Mouse (Mus musculus): ENCODE measurements around the gene Sorbs1.

Gene Sorbs1

DNA sequence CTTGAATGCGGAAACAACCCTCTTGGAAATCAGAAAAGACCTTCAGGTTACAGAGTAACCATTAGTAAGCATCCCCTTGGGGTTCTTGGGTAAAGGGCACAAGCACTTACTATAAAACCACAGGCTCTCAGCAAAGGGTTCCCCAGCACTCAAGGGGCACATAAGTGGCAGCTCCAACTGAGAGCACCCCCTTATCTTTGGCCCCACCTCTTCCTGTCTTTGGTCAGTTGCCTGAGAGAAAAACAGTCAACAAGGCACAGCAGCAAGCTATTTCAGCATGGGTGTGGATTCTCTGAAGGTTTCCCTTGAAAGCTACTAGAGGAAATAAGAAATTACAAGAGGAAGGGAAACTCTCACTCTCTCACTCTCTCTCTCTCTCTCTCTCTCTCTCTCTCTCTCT is 246.2 kb downstream of the Sorbs1 start:
- no peak for DNase-seq (ENCODE audit: low read depth, low spot score)

DNA sequence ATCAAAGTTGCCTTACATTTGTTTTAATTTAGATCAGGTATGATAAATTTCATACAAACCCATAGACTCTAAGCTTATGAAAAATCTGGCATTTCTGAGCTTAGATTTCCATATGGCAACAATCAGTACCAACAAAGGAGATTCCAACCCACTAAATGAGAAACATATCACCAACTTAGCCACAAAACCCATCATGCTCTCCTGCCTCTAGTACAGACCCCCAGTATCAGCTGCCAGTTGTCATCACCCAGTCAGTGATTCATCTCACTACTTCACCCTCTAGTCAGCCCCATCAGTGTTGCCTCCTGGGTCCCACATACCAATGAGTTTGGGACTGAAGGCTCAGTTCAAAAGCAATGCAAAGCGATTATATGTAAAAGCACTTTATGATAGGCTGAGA is 254.1 kb downstream of the Sorbs1 start:
- DNase-seq (ENCODE audit: low read depth, low spot score), result no peak

DNA sequence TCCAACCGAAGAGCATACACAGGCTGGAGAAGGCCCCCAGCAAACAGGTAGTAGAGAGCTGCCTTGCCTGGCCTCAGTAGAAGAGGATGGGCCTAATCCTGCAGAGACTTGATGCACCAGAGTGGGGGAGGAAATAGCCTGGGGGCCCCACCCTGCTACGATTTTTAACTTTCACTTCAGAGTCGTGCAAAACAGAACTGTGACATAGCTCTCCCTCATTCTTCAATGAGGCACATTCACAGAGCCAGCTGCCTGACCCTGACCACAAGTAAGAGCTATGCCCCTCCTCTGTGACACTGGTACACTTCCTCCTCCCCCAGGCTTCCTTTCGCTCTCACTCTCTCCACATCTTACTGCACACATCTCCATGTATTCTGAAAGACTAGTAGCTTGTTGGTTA is 256.2 kb downstream of the Sorbs1 start:
- no peak for DNase-seq (ENCODE audit: low read depth, low spot score)

DNA sequence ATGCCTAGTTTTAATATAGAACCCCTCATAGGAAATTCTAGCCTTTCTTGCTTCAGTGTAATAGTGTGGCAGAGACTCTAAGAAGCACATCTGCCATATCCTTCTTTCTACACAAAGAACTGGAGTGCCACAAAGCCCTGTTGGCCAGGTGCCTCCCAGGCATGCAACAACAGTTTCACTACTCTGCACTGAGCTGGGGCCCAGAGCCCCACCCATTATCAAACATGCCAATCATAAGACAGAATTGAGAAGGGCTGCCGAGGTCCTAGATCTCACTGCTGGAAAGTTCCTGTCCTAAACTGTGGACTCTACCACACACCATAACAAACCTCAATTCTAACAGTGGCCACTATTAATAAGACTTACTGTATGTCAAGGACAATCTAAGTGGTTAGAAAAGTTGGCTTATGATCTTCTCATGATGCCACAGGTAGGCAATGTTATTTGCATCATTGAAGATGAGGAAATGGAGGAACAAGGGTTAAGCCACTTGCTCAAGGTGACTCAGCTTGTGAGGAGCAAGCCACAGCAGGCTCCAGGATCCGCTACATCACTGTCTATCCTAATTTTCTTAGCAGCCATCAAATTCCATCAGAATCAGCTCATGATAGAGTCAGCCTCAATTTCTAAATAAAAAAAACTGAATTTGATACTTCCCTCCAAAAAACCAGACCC is 257.1 kb downstream of the Sorbs1 start:
- DNase-seq (ENCODE audit: low read depth, low spot score), result no peak

DNA sequence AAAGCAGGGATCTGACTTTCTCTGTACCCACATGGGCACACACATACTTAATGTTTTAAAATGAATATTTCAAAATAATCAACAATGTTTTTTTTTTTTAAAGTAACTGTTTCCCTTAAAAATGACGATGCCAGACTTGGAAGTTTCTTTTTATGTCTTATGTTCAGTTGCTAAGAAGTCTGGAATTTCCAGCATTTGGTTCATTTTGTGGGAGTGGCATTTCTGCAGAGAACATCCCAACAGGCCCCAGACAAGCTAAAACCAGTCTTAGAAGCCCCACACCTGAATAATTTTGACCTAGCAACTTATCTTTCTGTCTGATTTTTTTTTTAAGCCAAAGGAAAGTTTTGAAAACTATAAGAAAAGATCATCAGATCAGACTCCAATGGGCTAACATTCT is 258.0 kb downstream of the Sorbs1 start:
- no peak for DNase-seq (ENCODE audit: low read depth, low spot score)

DNA sequence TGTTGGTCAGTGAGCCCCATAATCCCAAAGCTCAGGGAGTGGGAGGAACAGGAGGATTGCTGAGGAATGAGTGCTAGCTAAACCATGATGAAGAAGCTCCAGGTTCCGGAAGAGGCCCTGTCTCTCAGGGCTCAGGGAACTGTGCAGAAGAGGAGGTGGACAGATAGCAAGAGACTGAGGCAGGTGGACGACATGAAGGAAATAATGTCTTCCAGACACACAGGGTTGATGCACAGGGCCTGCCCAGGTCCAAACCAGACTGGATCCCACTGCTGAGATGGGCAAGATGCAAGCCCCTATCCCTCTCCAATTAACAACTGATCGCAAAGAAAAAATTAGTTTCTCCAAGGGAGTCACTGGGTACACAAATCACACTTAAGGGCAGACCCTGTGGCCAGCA is 258.8 kb downstream of the Sorbs1 start:
- DNase-seq (ENCODE audit: low read depth, low spot score), result no peak

DNA sequence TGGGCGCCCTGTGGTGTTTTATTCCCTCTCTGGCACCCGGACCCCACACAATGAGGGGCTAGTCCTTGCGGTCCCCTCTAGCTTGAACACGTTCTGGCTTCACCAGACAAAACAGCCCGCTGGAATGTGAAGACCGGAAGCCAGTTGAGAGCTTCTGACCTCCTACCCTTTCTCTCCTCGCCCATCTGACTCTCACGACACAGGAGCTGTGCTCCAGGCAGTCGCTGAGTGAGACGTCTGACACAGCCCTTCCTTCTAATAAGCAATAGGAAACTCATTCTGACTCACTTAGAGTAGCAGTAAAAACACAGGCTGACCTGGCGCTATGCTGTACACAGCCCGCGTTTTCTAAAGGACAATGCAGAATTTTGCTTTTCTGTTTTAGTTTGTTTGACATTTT is 259.8 kb downstream of the Sorbs1 start:
- no peak for DNase-seq (ENCODE audit: low read depth, low spot score)

DNA sequence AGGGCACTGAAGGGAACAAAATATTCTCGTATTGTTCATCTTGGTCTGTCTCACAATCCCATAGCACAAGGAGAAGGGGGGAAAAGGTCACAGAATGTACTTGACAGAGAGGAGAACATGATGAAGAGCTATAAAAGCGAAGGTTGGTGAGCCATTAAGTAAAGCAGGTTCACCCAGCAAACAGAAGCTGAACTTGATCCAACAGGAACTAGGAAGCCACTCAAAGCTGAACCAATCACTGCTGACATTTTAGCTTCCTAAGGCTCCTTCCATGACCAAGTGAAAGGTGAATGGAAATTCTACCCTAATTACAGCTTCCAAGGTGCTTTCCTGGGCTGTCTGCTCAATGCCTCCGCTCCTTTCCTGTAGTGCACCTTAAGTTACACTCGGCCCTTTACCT is 262.5 kb downstream of the Sorbs1 start:
- no peak for DNase-seq (ENCODE audit: low read depth, low spot score)

DNA sequence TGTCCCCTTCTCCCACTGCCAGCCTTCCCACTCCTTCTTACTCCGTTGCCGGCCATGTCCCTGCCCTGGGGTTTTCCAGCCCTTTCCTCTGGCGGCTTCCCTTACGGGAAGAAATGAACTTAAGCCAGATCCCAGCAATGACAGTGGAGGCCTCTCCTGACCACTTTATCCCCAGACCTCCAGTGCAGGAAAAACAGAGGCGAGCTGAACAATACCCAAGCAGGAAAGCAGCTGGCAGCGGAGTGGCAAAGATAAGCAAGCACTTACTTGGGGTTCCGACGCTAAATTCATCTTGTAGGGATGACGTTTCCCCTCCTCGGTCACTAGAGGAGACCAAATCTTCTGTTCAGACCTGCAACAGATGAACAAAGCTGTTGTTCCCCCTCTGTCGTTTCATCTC is 264.2 kb downstream of the Sorbs1 start:
- DNase-seq (ENCODE audit: low read depth, low spot score), result no peak

DNA sequence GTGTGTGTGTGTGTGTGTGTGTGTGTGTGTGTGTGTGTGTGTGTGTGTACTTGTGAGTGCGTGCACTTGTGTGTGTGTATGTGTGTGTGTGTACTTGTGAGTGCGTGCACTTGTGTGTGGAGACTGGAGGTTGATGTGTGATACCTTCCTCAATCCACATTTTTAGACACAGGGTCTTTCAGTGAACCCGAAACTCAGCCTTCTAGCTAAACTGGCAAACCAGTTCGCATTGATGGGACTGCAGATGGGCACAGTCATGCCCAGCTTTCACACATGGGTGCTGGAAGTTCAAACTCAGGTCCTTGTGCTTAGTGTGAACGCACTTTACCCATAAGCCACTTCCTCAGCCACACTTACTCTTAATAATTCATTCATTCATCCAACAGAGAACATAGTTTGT is 265.1 kb downstream of the Sorbs1 start:
- DNase-seq (ENCODE audit: low read depth, low spot score), result no peak

DNA sequence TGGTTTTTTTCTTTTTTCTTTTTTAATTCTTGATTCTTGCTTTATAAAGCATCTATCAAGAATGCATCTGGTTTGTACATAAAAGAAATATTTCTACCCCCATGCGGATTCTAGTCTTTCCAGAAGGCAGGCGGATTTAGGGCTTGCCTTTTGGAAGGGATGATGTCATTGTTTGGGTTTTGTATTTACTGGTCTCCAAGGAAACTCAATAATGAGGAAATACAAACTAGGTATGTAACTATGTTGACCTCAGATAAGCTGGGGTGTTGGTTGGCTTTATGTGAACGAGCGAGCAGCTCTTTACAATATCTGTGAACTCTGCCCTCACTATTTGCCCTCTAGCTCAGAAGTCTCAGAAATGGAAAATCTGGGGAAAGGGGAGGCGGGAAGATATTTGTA is 266.3 kb downstream of the Sorbs1 start:
- no peak for DNase-seq (ENCODE audit: low read depth, low spot score)

DNA sequence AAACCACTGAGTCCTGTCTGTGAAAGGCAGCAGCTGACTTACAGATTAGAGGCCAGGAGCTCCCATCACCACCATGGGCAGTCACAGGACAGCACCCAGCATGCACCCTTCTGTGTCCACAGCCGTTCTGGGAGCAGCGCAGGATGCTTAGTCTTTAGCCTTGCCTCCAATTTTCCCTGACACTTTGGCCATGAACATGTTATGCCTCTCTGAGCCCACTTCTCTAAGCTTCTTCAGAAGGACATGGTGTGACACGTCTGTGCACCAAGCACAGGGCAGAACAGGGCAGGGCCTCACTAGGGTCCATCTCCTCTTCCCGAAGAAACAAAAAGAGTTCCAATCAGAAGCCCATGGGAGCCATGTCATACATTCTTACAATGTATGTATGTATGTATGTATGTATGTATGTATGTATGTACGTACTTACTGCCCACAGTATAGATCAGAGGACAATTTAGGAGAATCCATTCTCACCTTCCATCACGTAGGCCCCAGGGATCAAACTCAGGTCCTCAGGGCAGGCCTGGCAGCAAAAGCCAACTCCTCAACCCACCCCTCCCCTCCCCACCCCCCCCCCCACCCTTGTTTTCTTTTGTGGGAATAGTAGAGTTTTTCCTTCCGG is 266.8 kb downstream of the Sorbs1 start:
- DNase-seq (ENCODE audit: low read depth, low spot score), result no peak

Measured in c-Kit-negative CD71-positive TER-119-positive erythroid progenitor cells, embryonic 14.5 days (primary cell).